ENCODE assay signal across 8 mouse cellular contexts in the genomic region with DNA sequence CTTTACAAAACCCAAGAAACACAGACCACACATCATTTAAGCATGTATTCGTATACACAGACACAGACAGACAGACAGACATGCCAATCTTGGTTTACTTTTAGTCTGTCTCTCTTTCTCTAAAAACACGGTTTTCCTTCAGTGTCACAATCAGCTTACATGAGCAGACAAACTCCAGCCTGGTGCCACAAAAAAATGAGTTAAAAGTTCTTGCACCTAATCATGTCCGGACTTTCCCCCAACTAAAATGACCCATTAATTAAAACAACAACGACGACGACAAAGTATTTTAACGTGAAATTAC. TPM values are rescaled to one million over a fixed set of nuclear protein-coding genes. Genes with fewer than 3 reads are reported as not detected.
DNase-seq lines count a peak whose midpoint lies in the region; ATAC-seq and TF ChIP-seq lines count a peak whose summit lies in the region.

No protein-coding gene starts in this region.

- no peak for ATAC-seq in kidney, embryonic 14.5 days (ENCODE audit: low FRiP score, low TSS enrichment)
- no peak for ATAC-seq in hindbrain, embryonic 13.5 days (ENCODE audit: low FRiP score)
- no peak for ATAC-seq in midbrain, embryonic 14.5 days (ENCODE audit: low FRiP score, low TSS enrichment)

- no peak for TF ChIP-seq CTCF in bone marrow, adult 2 months (IDR thresholded peaks at IDR 0.05; ENCODE audit: control insufficient read depth, insufficient read depth, low read length)

- no peak for DNase-seq in kidney, adult 18-20 months
- peak; percentile 33 for DNase-seq in midbrain, embryonic 14.5 days
- no peak for DNase-seq in gastrocnemius, adult 8-10 months (ENCODE audit: low spot score in 2 of 2)
- no peak for DNase-seq in thymus, adult 18-20 months
- no peak for DNase-seq in adrenal gland, postnatal 36 days

- TF ChIP-seq POLR2A in bone marrow, adult 2 months (IDR thresholded peaks at IDR 0.05; ENCODE audit: borderline replicate concordance, control insufficient read depth, low read depth, low read length), result no peak

- peak overlapping the region; percentile 95 for H3K9ac ChIP-seq in kidney, embryonic 14.5 days (ENCODE audit: low read depth, low read length)
- H3K9ac ChIP-seq in hindbrain, embryonic 13.5 days, result peak overlapping the region; percentile 91
- H3K9ac ChIP-seq in midbrain, embryonic 14.5 days (replicated peaks; ENCODE audit: low read length), result peak overlapping the region; percentile 83

- no peaks in the 10 kb centered on the region for H3K27me3 ChIP-seq in kidney, embryonic 14.5 days (ENCODE audit: control insufficient read depth, insufficient read depth, low read length)
- no peaks in the 10 kb centered on the region for H3K27me3 ChIP-seq in hindbrain, embryonic 13.5 days
- no peaks in the 10 kb centered on the region for H3K27me3 ChIP-seq in midbrain, embryonic 14.5 days (ENCODE audit: control insufficient read depth, insufficient read depth, low read length)

- WGBS in kidney, embryonic 14.5 days, result 2% methylated on average over 7 of the region's 7 CpGs
- 1% methylated on average over 7 of the region's 7 CpGs for WGBS in bone marrow, adult 2 months
- WGBS in hindbrain, embryonic 13.5 days, result 4% methylated on average over 7 of the region's 7 CpGs
- 3% methylated on average over 7 of the region's 7 CpGs for WGBS in midbrain, embryonic 14.5 days

- peak overlapping the region; percentile 57 for H3K4me2 ChIP-seq in kidney, embryonic 14.5 days (replicated peaks; ENCODE audit: low read depth, low read length)
- H3K4me2 ChIP-seq in hindbrain, embryonic 13.5 days, result peak overlapping the region; percentile 67
- H3K4me2 ChIP-seq in midbrain, embryonic 14.5 days (ENCODE audit: low read length), result peak overlapping the region; percentile 66

- H3K9me3 ChIP-seq in kidney, embryonic 14.5 days (ENCODE audit: control insufficient read depth, low read length), result no peaks in the 10 kb centered on the region
- no peaks in the 10 kb centered on the region for H3K9me3 ChIP-seq in hindbrain, embryonic 13.5 days
- H3K9me3 ChIP-seq in midbrain, embryonic 14.5 days (ENCODE audit: control insufficient read depth, low read length), result no peaks in the 10 kb centered on the region

- H3K36me3 ChIP-seq in kidney, embryonic 14.5 days (ENCODE audit: control insufficient read depth, insufficient read depth, low read length), result no peaks in the 10 kb centered on the region
- H3K36me3 ChIP-seq in hindbrain, embryonic 13.5 days, result no peaks in the 10 kb centered on the region
- no peaks in the 10 kb centered on the region for H3K36me3 ChIP-seq in midbrain, embryonic 14.5 days (ENCODE audit: control insufficient read depth, insufficient read depth, low read length)

- no peak overlapping the region; the same call in 1 of the 2 replicates for H3K27ac ChIP-seq in kidney, embryonic 14.5 days (ENCODE audit: low read depth, low read length)
- H3K27ac ChIP-seq in bone marrow, adult 2 months (ENCODE audit: control insufficient read depth, insufficient read depth, low read depth, low read length, poor library complexity), result no peak overlapping the region
- no peak overlapping the region for H3K27ac ChIP-seq in hindbrain, embryonic 13.5 days
- H3K27ac ChIP-seq in midbrain, embryonic 14.5 days (replicated peaks; ENCODE audit: low read depth, low read length), result peak overlapping the region; percentile 90; the same call in 1 of the 2 replicates

- peaks cover 27% of the 10 kb centered on the region; the same call in 1 of the 2 replicates for H3K4me1 ChIP-seq in kidney, embryonic 14.5 days (ENCODE audit: control insufficient read depth, insufficient read depth, low read length)
- H3K4me1 ChIP-seq in bone marrow, adult 2 months (ENCODE audit: control insufficient read depth, insufficient read depth, low read length), result no peaks in the 10 kb centered on the region
- H3K4me1 ChIP-seq in hindbrain, embryonic 13.5 days (replicated peaks), result peaks cover 32% of the 10 kb centered on the region
- H3K4me1 ChIP-seq in midbrain, embryonic 14.5 days (ENCODE audit: control insufficient read depth, insufficient read depth, low read length), result peaks cover 17% of the 10 kb centered on the region

- H3K4me3 ChIP-seq in kidney, embryonic 14.5 days (ENCODE audit: low read length), result peak overlapping the region; percentile 81
- H3K4me3 ChIP-seq in bone marrow, adult 2 months (replicated peaks; ENCODE audit: control insufficient read depth, low read depth, low read length), result peak overlapping the region; percentile 60
- H3K4me3 ChIP-seq in hindbrain, embryonic 13.5 days, result peak overlapping the region; percentile 84
- peak overlapping the region; percentile 73 for H3K4me3 ChIP-seq in midbrain, embryonic 14.5 days (replicated peaks; ENCODE audit: low read depth, low read length)

RNA-seq across cellular contexts. Expression of a gene that starts 2.1 kb away (rescaled TPM):
- polyA plus RNA-seq in kidney, embryonic 14.5 days (2014; fragmentation: Nextera tagmentation; extraction: Ambion mirVana), result 36.9 and 56.8 TPM in 2 replicates
- 6.7 and 7.1 TPM in 2 replicates for polyA plus RNA-seq in bone marrow, adult 2 months (2011; ENCODE audit: insufficient read depth, insufficient read length, low replicate concordance, missing spikeins)
- 28.0 and 31.2 TPM in 2 replicates for polyA plus RNA-seq in hindbrain, embryonic 13.5 days (2015; fragmentation: Nextera tagmentation; extraction: Ambion mirVana)
- 28.9 and 34.7 TPM in 2 replicates for polyA plus RNA-seq in midbrain, embryonic 14.5 days (2014; fragmentation: Nextera tagmentation; extraction: Ambion mirVana)
- 10 to 100 TPM; 35.9 to 51.9 (median 37.8) TPM for total RNA-seq in gastrocnemius, adult 8-10 months (2022)
- total RNA-seq in adrenal gland, postnatal 36 days (2021), result 10 to 100 TPM; 76.2 to 98.8 TPM
